Mouse (Mus musculus): Measurements from ENCODE around the gene Snai3. TPM values are rescaled to one million over a fixed set of nuclear protein-coding genes. Genes with fewer than 3 reads are reported as not detected.

The Snai3 gene
- total RNA-seq, 2 experiments from 2014 or later, result 11.3 TPM

GRCm38 (mm10) chr8:122451161-122451703 is 9.3 kb downstream of the Snai3 start:
- peak; percentile 26; the same call in 1 of the 2 replicates for TF ChIP-seq CTCF (IDR thresholded peaks at IDR 0.05)
- intact Hi-C loops (cut with DNase I), result no loop called here
- DNase-seq, result peak; percentile 83
- no peak overlapping the region for H3K4me3 ChIP-seq
- peak overlapping the region; percentile 90 for H3K27ac ChIP-seq

- TF ChIP-seq CTCF (IDR thresholded peaks at IDR 0.05), result peak; percentile 3; the same call in 1 of the 2 replicates
- no peak overlapping the region; the same call in 1 of the 2 replicates for H3K4me3 ChIP-seq
- no peak for DNase-seq
- intact Hi-C loops (cut with DNase I), result no loop called here
- peak overlapping the region; percentile 94; the same call in 1 of the 2 replicates for H3K27ac ChIP-seq
These were observed 15.3 kb downstream of the Snai3 start for GRCm38 (mm10) chr8:122445203-122445602.

GRCm38 (mm10) chr8:122444058-122444748 is 16.3 kb downstream of the Snai3 start:
- no peak for TF ChIP-seq CTCF (IDR thresholded peaks at IDR 0.05)
- Histone ChIP-seq H3K27ac (peak overlapping the region; percentile 94), H3K4me3 (peak overlapping the region; percentile 82)
- intact Hi-C loops (cut with DNase I), result loop anchor here (5.0 kb wide), 1 partner anchor 172 kb away; no protein-coding TSS in a partner anchor
- DNase-seq, result peak; percentile 93

GRCm38 (mm10) chr8:122443262-122444006 is 17.1 kb downstream of the Snai3 start, which contains the start of gene Mvd:
TSS of gene Mvd (minus strand) at chr8:122443422.
- TF ChIP-seq CTCF (IDR thresholded peaks at IDR 0.05), result peak; percentile 56
- Histone ChIP-seq H3K4me3 (peak within 1 kb of the TSS; percentile 82), H3K27ac (peak within 1 kb of the TSS; percentile 94)
- DNase-seq, result peak; percentile 99
- intact Hi-C loops (cut with DNase I), result loop anchor here (5.0 kb wide), 1 partner anchor 171 kb away; no protein-coding TSS in a partner anchor

- TF ChIP-seq CTCF (IDR thresholded peaks at IDR 0.05), result no peak
- H3K27ac ChIP-seq, result peak overlapping the region; percentile 94
- H3K4me3 ChIP-seq, result peak overlapping the region; percentile 82
- intact Hi-C loops (cut with DNase I), result loop anchor here (5.0 kb wide), 1 partner anchor 170 kb away; no protein-coding TSS in a partner anchor
- no peak for DNase-seq
These were observed 17.8 kb downstream of the Snai3 start for GRCm38 (mm10) chr8:122442781-122443180.

GRCm38 (mm10) chr8:122442356-122442755 is 18.2 kb downstream of the Snai3 start:
- TF ChIP-seq CTCF (IDR thresholded peaks at IDR 0.05), result no peak
- intact Hi-C loops (cut with DNase I), result loop anchor here (5.0 kb wide), 1 partner anchor 170 kb away; no protein-coding TSS in a partner anchor
- H3K27ac ChIP-seq, result peak overlapping the region; percentile 94; the same call in 1 of the 2 replicates
- DNase-seq, result no peak
- peak overlapping the region; percentile 82 for H3K4me3 ChIP-seq

GRCm38 (mm10) chr8:122441326-122441725 is 19.2 kb downstream of the Snai3 start:
- intact Hi-C loops (cut with DNase I), result loop anchor here (5.0 kb wide), 1 partner anchor 169 kb away; no protein-coding TSS in a partner anchor
- no peak overlapping the region for H3K27ac ChIP-seq
- TF ChIP-seq CTCF (IDR thresholded peaks at IDR 0.05), result no peak
- DNase-seq, result no peak
- no peak overlapping the region for H3K4me3 ChIP-seq

- TF ChIP-seq CTCF (IDR thresholded peaks at IDR 0.05), result no peak
- intact Hi-C loops (cut with DNase I), result no loop called here
- H3K27ac ChIP-seq, result no peak overlapping the region
- no peak overlapping the region for H3K4me3 ChIP-seq
- DNase-seq, result no peak
These were observed 21.2 kb downstream of the Snai3 start for GRCm38 (mm10) chr8:122439336-122439735.

- no peak for DNase-seq
- H3K27ac ChIP-seq, result no peak overlapping the region
- intact Hi-C loops (cut with DNase I), result no loop called here
- H3K4me3 ChIP-seq, result no peak overlapping the region
- TF ChIP-seq CTCF (IDR thresholded peaks at IDR 0.05), result no peak
These were observed 22.7 kb downstream of the Snai3 start for GRCm38 (mm10) chr8:122437708-122438331.

GRCm38 (mm10) chr8:122436586-122437125 is 23.9 kb downstream of the Snai3 start:
- no peak overlapping the region for H3K4me3 ChIP-seq
- no peak overlapping the region for H3K27ac ChIP-seq
- TF ChIP-seq CTCF (IDR thresholded peaks at IDR 0.05), result no peak
- no peak for DNase-seq
- intact Hi-C loops (cut with DNase I), result no loop called here

- H3K4me3 ChIP-seq, result no peak overlapping the region
- intact Hi-C loops (cut with DNase I), result no loop called here
- no peak overlapping the region for H3K27ac ChIP-seq
- DNase-seq, result no peak
- no peak for TF ChIP-seq CTCF (IDR thresholded peaks at IDR 0.05)
These were observed 24.4 kb downstream of the Snai3 start for GRCm38 (mm10) chr8:122436146-122436545.

- peak; percentile 54 for TF ChIP-seq CTCF (IDR thresholded peaks at IDR 0.05)
- Histone ChIP-seq H3K27ac (no peak overlapping the region), H3K4me3 (no peak overlapping the region)
- intact Hi-C loops (cut with DNase I), result no loop called here
- DNase-seq, result no peak
These were observed 25.2 kb downstream of the Snai3 start for GRCm38 (mm10) chr8:122435375-122435774.

All from gastrocnemius, adult 2 months (tissue).